Mouse (Mus musculus) spleen, postnatal 14 days (tissue): ENCODE measurements around the gene Myo18a.

Experiments used
- DNase-seq, 2 experiments: peaks; one replicate each; pipeline ENCODE4 v3.0.0; 2021 to 2022; ENCODE audit warnings: low spot score in 2 of 2

Gene Myo18a

DNA sequence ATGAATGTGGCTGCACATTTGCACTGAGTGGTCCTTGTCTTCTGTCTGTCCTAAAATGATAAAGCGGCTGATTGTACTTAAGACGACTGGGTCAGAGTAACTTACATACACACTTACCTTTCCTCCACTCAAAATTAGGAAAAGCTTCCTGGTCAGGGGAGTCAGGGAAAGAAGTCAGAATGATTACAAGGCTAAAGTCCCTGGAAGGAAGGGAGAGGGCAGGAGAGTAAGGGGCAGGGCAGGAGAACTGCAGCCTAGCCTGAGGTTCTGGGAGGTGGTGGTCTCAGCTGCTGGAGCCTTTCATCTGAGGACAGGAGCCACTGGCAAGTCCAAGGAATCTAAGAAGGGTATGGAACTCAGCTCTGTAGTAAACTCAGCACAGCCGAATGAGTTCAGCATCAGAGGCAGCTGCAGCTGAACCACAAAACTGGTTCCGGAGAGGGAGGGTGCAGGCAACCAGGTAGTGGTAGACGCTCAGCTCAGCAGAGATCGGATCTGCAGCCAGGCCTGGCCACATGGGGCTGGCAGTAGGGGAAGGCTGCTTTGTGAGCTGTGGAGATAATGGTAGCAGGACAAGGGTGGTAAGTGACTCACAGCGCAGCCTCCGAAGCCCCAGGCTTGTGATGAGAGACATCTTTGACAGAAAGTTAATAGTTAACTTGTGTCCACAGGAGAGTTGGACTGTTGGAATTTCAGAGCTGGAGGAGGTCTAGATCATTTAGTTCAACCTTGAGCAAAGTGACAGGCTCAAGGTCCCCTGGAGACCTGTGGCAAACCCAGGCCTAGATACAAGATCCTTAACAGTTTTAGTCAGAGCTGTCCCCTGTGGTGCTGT lies 9.1 kb downstream of the Myo18a start:
- no peak for DNase-seq

DNA sequence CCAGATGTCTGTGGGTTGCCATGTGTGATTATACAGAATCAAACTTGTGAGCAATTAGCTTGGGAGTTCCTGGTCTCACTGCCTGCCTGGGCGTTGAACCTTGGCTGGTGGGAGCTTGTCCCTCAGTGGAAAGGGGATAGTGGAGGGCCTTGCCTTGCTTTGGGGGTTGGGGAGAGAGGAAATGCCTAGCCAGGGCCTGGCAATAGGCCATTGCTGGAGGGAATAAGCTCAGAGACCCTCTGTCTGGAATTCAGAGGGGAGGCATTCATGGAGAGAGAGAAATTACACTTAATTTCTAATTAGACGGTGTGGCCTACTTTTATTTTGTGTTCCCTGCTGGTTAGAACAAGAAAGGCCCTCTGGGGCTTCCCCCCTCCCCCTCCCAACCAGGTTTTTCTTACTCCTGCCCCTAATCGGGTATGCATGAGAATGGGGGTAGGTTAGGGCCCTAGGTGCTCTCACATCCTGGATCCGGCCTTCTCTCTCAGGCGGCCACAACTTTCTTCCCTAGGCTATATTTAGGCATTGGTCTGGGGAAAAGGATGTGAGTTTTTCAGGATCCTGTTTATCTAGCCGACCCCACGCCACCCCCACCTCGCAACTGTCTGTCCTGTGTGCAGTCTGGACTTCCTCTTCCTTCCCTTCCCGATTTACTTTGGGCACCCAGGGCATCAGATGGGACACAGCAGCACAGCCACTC lies 12.8 kb downstream of the Myo18a start:
- DNase-seq = no peak

DNA sequence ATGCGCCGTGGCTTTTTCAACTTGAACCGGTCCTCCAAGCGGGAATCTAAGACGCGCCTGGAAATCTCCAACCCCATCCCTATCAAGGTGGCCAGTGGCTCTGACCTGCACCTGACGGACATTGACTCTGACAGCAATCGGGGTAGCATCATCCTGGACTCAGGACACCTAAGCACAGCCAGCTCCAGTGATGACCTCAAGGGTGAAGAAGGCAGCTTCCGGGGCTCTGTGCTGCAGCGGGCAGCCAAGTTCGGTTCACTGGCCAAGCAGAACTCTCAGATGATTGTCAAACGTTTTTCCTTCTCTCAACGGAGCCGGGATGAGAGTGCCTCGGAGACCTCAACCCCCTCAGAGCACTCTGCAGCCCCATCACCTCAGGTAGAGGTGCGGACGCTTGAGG lies 14.4 kb downstream of the Myo18a start:
- no peak for DNase-seq

DNA sequence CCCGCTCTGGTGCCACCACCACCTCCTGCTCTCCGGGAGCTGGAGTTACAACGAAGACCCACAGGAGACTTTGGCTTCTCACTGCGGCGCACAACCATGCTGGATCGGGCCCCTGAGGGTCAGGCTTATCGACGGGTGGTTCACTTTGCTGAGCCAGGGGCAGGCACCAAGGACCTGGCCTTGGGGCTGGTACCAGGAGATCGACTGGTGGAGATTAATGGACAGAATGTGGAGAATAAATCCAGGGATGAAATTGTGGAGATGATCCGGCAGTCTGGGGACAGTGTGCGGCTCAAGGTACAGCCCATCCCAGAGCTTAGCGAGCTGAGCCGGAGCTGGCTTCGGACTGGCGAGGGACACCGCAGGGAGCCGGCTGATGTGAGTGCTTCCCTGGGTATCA lies 14.9 kb downstream of the Myo18a start:
- DNase-seq = no peak

DNA sequence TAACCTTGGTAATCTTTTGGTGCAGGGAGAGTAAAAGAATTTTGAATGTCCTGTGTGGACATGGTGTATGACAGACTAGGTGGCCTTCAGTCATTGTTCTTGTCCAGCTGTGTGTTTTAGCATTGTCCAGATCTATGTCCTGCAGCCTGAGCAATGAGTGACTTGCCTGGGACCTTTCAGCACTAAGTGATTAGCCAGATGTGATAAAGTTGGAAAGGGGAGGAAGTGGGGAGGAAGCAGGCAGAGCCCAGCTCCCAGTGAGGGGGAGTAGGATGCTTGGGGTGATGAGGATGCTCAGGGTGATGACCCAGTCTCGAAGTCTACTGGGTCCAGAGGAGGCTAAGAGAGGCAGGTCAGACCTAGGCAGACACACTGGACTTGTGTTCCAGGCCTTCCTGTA lies 16.2 kb downstream of the Myo18a start:
- DNase-seq = no peak

DNA sequence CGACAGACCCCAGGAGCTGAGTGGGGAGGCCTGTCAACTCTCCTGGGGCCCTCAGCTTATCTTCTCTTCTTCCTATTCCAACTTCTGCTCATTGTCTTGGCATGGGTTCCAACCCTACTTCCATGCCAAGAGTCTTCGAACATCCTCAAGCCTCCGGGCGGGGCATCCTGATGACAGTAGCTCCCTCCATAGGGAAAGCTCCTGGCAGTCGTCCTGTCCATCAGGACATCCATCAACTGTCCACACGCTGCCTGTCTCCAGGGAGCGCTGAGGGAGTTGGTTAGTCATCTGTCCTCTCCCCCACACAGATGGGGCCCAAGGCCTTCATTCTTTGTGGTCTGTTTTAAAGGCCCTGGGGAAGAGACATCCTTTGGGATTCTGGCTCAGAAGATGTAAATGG lies 18.0 kb downstream of the Myo18a start:
- DNase-seq = no peak

DNA sequence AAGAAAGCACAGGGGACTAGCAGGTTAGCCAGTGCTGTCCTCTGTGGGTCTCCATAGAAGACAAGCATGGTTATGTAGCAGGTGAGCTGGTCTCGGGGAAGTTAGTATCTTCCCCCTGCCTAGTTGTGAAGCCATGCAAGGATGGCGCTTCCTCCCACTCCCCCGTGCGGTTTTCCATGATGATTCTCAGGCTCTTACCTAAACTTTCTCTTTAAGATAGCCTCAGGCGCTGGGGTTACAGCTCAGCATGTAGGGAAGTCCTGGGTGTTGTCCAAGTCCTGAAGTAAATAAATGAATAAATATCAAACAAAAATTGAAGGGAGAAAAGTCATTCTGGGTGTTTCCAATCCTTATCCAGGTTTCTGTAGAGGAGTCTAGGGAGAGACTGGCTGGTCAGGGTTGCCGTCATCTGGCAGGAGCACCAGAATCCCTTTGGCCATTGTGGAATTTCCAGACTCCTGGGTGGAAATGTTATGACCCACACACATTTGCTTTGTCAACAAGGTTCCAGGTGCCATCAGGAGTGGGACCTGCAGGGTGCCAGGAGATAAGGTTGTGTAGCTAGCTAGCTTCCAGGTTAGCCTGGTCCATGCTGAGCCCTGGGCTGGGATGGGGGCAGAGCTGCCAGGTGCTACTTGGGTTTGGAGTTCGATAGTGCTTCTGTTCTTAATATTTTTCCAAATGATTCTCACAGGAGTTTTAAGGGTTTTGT lies 19.2 kb downstream of the Myo18a start:
- no peak for DNase-seq

DNA sequence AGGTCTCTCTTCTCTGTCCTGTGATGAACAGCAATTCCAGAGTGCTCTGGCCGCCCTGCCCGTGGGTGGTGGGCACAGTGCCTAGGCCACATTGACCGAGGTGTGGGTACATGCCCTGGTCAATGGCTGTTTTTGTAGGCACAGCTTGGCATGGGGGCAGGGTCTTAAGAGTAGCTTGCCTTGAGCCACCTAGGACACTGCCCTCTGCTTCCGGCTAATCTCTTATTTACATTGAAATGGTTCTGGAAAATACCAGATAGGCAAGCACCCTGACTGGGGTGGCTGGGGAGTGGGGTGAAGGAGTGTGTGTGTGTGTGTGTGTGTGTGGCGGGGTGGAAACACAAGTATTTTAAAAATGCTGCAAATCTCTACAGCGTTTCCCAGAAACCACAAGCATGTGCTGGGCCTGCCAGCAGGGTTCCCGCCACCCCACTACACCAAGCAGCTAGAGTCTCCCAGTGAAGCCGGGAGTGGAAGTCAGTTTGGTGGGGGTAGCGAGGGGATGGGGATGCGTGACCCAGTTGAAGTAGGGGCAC lies 20.2 kb downstream of the Myo18a start:
- no peak for DNase-seq

DNA sequence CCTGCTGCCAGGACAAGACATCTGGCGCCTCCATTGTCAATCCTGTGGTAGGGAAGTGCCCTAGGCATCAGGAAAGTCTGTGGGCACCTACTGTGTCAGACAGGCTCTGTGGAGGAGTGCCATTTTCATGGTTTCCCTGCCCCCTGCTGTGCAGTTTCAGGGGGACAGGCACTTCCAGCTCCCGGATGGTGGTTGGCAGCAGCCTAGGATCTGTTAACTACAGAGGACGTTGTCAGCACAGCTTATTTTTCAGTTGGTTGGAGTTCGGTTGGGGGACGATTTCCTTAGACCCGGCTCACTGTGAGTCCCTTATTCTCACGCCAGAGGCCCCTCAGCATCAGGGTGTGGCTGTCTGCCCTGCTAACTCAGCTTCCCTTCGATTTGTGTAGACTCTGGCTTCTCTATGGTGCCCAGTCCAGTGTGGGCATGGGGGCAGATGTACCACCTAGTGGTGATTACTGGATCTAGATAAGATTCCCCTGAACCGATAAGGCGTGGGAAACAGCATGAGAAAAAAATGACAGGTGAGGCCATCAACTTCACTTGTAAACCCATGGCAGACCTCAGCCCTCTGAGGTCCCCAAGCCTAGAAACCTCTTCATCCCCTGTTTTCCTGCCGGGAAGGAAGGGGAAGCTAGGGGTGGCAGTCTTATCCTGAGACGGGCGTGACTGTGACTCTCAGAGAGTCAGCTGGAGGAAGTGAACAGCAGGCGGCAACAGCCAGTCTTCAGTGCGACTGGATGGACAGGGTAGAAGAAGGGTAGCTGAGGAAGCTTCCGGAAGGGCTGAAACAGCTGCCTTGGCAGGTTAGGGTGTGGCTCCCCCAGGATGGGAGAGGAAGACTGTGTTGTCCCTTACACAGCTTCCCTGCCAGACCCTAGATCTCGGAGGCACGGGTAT lies 21.0 kb downstream of the Myo18a start:
- DNase-seq = no peak

DNA sequence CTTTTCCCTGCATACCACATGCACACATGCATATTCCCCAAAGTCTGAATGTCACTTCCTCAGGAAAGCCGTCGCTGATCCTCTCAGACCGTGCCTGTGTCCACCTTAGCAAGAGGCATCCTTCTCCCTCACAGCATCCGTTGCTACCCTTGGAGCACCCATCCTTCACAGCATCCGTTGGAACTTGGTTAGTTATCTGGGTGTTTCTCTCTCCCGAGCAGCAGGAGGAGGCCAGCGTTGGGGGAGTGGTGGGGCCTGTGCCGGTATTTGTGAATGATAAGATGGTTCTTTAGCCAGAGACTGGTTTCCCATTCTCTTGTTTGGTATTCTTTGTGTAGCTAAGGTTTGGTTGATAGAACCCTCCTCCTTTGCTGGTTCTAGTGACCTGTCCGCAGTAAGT lies 21.8 kb downstream of the Myo18a start:
- DNase-seq = no peak

DNA sequence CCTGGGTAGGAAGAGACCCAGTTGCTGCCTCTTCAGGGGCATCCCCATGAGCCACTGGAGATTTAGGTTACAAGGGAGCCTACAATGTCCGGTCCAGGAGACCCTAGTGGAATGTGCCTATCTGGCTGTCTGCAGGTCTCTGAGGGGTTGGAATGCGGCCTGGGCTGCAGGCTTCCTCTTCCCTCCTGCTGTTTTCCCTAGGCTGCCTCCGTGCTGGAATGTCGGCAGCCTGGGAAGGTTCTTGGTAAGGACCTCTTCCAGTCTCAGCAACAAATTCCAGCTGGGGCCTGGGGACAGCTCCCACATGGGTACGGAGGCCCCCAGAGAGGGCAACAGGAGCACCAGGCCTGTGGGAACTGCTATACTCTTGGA lies 22.3 kb downstream of the Myo18a start:
- DNase-seq = no peak

DNA sequence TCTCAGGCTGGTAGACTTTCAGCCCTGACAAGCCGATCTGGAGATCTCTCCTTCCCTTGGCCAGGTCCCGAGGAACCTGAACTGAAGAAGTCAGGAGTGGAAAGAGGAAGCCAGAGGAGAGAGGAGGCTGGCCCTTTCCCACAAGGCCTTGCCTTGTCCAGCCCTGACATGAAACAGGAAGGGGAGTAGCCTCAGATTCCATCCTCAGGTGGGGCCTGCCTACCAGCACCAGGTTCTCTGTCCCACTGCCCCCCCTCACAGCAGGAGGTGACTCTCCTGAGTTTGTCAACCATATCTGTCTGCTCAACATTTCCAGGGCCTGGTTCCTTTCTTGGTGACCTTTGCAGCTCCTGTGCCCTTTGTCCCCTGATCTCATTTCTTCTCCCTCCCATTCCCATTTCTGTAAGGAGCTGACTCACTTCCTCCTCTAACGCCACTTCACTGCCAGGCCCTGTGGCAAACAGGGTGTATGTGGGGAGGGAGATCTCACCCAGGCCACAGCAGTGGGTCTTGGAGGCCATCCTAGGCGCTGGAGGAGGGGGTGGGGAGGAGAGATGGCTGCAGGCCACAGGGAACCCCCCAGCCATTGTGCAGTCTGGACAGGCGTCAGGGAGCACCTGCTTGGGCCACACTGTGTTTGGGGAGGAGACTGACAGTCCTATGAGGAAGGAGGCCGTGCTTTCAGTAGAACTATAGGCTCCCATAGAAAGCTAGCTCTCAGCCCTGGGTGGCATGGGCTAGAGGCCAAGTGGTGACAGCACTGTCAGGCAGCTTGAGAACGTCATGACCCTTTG lies 22.9 kb downstream of the Myo18a start:
- no peak for DNase-seq

DNA sequence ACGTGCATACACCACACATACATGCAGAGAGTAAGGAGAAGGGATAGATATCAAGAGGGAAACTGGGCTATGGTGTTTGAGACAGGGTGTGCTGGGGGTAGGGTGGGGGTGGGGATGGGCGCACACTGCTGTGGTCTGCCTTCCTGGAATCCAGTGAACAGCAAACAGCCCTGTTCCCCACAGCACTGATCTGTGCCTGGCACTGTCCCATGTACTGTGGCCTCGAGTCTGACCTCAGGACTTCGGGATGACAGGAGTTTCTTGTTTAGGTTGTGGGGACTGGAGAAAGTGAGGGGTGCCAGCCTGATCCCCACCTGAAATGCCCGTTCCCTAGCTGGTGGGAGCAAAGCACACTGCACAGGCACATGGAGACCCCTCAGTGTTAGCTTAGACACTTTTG lies 24.7 kb downstream of the Myo18a start, which contains the start of gene Gm10277:
TSS of gene Gm10277 (minus strand) at position 41 of the 400 bp plus-strand sequence.
- no peak for DNase-seq

DNA sequence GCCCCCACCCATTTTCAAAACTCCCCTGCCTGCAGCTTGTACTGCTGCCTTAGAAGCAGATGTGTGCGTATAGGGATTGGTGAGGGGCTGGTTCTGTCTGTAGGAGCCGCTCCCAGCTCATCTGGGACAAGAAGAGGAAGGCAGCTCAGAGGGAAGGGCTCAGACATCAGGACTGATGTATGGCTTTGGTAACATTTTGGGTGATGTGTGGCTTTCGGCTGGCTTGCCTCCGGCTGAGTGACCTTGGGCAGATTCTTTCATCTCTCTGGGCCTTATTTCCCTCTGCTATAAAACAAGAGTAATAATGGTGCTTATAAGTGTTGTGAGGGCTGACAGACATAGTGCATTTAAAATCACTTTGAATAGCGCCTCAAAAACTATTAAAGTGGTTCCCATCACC lies 26.5 kb downstream of the Myo18a start:
- DNase-seq = no peak

DNA sequence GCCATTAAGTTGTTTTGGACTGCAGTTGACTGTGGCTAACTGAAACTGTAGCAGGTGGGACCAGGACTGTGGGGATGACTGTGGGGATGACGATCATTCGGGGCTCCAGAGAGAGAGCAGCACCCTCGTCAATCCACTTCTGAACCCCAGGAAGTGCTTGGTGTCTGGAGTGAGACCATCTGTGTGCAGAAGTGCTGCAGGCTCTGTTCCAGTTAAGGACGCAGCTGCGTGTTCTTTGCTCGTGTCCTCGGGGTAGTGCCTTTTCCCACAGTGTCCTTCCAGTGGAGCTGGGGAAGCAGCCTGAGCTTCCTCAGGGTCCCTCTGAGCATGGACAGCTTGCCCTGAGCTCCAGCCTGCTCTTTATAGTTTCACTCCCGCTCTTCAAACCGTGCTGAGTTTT lies 27.2 kb downstream of the Myo18a start:
- DNase-seq = no peak

DNA sequence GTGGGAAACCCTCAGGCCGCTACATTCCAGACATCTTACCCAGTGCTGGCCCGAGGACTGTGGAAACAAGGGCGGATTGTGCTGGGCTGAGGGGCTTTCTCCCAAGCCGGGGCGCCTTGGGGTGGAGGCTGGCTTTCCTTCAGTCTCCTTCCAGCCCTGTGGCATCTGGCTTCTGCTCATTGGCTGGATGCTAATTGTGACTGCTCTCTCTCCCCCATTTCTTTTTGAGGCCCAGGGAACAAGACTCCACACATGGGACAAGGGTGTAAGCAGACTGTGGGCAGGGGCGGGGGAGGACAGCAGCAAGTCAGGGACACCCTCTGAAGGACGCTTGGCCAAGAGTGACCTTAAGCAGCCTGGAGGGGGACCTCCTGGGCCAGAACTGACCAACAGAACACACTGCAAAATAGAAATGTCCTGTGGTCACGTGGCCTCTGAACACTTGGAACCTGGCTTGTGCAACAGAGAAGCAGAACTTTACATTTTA lies 28.2 kb downstream of the Myo18a start:
- DNase-seq = no peak

DNA sequence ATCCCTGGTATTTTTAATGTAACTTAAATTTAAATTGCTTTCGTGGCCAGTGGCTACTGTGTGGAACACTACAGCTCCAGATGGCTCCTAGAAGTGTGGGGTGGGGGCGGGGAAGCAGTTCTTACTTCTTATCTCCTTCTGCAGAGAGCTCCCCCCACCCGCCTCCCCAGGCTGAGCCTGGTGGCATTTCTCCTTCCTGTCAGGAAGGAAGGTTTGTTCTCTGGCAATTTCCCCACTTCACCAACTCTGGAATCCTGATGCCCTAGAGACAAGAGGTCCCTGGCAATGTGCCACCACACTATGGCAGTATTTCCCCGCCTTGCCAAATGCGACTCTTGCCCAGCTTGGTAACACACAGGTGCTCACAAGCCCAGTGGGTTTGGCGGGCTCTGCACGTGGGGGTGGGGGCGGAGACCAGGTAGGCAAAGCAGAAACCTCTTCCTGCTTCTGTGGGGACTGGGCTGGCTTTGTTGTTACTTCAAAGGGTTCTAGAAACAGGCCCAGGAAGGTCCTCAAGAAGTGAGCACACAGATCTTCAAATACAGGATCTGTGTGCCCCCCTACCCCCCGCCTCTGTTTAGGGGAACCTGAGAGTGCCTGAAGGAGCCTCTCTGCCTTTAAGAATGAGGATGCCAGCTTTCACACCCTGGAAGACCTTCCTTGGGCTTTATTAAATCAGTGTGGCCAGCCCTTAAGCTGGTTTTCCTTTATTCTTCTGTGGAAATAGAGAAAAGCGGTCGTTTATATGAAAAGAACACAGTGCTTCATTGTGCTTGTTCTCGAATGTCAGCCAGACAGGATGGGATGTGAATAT lies 28.9 kb downstream of the Myo18a start:
- peak; percentile 24 to 52 for DNase-seq

DNA sequence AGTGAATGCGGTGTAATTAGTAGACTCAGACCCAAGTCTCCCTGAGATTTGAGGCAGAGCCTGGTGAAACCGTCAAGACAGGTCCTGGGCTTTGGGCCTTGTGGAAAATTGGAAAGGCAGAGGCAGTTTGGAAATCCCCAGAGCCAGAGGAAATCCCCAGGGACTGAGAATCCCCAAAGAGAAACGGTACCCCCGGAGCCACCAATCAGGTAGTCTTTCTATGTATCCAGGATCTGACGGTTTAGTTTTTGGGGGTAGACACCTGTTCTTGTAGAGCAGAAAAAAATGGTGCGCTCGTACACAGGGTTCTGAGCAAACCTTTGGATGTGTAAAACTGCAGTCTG lies 29.5 kb downstream of the Myo18a start:
- DNase-seq = no peak

DNA sequence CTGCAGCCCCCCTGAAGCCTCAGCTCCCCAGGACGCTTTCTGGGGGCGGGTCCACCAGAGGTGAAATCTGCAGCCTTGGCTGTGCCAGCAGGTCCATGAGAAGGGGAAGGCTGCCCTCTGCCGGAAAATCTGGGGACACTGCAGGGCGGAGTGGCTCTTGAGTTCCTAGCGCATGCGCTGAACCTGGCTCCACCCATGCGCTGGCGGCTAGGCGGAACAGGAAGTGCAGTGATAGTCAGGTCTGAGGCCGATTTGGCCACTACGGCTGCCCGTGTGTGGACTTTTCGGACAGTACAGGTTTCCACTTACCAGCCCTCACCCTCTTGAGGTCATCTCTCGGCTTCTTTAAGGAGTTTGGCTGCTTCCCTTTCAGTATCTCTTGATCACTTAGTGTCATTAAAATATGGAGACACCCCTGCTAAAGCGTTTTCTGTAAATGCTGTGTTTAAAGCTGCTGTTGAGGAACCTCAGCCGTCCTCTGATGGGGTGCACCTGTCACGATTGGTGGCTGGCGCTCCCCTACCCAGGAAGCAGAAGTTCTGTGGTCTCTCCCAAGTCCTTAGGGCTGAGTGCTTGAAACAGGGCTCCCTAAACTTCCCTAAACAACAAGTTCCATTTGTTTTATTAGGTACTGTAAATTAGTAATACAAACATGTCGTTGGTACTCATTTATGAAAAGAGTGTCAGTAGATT lies 30.3 kb downstream of the Myo18a start:
- DNase-seq = peak; percentile 96 to 97
